Mouse (Mus musculus) left cerebral cortex, postnatal 36 days (tissue): ENCODE data around the gene Tap2. TPM values are rescaled to one million over a fixed set of nuclear protein-coding genes. Genes with fewer than 3 reads are reported as not detected.

Source experiments
- DNase-seq, 2 experiments: peaks; one replicate each; pipeline ENCODE4 v3.0.0; 2021 to 2022; ENCODE audit warnings: low spot score in 2 of 2, mixed read lengths in 1 of 2
- intact Hi-C: fragments of 180-260 bp; cut with DNase I; formaldehyde crosslinking; loops from one replicate; pipeline ENCODE4 v1.15.1; 2025
- total RNA-seq, 2 experiments: library from RNA; stranded (reverse); gene quantifications; 2 replicates each; pipeline ENCODE4 v1.2.3; 2021

Tap2 gene
- 1 to 10 TPM; 6.6 to 7.7 TPM for total RNA-seq

DNA sequence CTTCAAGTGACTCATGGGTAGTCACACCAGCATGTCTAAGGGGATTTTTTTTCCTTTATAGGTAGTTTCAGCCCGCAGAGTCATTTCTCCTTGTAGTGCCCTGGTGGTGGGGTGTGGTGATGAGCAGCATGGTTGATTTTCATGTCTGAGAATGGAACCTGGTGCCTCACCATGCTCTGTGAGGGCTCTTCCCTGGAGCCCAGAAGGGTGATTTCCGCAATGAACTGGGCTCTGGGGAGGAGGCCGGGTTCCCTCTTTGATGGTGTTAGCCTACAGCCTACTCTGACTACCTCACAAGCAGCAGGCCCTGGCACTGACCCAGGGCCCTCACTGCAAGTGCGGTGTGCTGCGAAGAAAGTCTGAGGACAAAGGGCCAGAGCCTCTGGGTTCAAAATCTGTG is at the start of gene Tap2:
Tap2 (plus strand) TSS at position 84 of the 400 bp plus-strand sequence.
- intact Hi-C loops, result no loop called here
- no peak for DNase-seq

DNA sequence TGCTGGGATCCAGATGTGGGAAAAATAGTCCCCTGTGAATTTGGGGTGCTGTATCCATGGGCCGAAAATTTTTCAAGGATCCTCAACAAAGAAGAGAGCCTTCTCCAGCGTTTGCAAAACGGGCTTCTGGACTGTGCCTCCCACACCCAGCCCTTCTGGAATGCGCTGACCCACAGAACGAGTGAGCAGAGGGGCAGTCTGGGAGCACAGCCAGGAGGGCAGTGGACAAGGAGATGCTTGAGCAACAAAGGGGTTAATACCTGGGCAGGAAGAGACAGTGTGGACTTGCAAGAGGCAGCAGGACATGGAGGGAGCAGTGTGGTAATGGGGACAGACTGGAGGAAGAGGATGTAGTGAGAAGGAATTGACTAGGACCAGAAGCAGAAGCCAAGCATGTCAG is 47.8 kb upstream of the Tap2 start:
- no peak for DNase-seq
- intact Hi-C loops, result no loop called here

- intact Hi-C loops, result no loop called here
- DNase-seq, result no peak
Observed at GRCm38 (mm10) chr17:34164202-34164895, 39.0 kb upstream of the Tap2 start.

DNA sequence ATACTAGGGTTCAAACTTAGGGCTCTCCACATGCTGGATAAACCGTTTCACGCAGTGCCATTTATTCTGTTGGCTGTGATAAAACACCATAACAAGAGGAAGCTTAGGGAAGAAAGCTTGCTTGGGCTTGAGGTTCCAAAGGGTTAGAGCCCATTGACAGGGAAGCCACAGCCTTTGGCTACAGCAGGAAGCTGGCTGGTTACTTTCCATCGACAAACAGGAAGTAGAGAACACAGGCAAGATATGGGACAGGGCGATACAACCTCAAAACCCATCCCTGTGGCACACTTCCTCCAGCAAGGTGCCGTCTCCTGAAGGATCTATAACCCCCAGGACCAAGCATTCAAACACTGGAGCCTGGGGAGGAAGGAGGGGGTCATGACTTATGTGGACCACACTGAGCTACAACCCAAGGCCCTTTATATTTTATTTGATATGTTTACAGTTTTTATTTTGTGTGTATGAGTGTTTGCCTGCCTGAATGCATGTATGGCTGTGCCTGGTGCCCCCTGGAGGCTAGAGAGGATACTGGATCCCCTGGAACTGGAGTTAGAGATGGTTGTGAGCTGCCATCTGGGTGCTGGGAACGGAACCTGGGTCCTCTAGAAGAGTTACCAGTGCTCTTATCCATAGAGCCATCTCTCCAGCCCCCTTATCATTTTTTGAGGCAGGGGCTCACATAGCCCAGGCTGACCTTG is 38.1 kb upstream of the Tap2 start:
- intact Hi-C loops, result loop anchor here (5.0 kb wide), 3 partner anchors 33 to 88 kb away; no protein-coding TSS in a partner anchor
- no peak for DNase-seq

- no peak for DNase-seq
- intact Hi-C loops, result loop anchor here (5.0 kb wide), 3 partner anchors 37 to 92 kb away; no protein-coding TSS in a partner anchor
Observed at GRCm38 (mm10) chr17:34169279-34169678, 34.0 kb upstream of the Tap2 start.

DNA sequence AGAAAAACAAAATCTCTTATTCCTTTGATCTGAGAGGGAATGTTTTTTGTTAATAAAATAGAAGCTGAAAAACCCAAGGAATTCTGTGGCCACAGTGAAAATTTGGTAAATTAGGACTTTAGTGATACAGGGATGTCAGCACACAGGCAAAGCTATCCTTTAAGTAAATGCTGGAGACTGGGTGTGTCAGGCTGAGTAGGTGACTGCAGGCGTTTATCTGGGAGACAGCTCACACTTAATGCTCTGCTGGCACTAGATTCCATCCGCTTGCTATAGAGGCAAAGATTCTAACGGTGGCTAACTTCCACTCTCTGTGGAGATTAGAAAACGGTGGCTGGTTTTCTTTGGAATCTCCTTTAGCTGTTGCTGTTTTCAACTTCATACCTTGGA is 32.8 kb upstream of the Tap2 start:
- intact Hi-C loops, result loop anchor here (1.0 to 2.0 kb wide), 3 partner anchors 34 to 240 kb away; no protein-coding TSS in a partner anchor
- DNase-seq, result no peak

DNA sequence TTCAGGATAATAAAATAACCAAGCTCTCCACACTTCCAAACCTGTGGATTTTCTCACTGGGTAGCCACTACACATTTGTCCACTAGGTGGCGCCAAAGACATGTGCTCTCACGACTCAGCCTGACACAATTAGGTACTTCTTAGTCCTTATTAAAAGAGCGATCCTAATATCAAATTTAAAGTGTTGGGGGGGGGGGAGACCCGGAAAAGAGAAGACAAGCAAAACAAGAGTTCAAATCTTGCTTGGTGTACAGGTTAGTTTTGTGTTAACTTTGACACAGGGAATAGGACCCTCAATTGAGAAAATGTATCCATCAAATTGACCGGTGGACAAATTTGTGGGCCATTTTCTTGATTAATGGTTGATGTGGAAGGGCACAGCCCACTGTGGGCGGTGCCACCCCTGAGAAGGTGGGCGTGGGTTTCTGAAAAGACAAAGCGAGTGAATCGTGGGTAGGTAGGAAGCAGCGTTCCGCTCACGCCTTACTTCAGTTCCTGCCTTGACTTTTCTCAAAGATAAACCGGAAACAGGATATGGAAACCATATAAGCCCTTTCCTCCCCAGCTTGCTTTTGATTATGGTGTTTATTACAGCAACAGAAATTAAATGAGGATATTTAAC is 32.3 kb upstream of the Tap2 start:
- intact Hi-C loops, result loop anchor here (1.0 to 2.0 kb wide), 3 partner anchors 34 to 240 kb away; no protein-coding TSS in a partner anchor

GRCm38 (mm10) chr17:34172528-34172927 is 30.8 kb upstream of the Tap2 start:
- DNase-seq, result no peak
- intact Hi-C loops, result no loop called here

More for the DNA sequence above, 32.3 kb upstream of the Tap2 start:
- peak; percentile 61 to 77 for DNase-seq

DNA sequence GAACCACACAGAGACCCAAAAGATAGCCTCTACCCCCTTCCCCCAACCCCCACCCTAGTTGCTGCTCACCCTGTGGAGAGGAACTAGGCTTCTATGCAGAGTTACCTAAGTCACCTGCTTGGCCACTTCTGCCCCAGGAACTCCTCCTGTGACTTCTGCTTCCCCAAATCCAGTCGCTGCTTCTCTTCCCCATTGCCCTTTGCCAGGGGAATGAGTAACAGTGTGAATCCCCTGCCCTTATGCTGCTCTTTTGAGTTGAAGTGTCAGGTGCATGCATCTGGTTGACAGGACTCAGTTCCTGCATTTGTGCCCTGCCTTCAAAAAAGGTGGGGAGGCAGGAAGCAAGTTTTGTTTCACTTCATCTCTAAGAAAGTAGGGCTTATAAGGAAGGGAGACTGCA is 29.3 kb upstream of the Tap2 start:
- intact Hi-C loops, result no loop called here
- no peak for DNase-seq

GRCm38 (mm10) chr17:34177179-34177578 is 26.1 kb upstream of the Tap2 start:
- DNase-seq, result no peak
- intact Hi-C loops, result no loop called here

DNA sequence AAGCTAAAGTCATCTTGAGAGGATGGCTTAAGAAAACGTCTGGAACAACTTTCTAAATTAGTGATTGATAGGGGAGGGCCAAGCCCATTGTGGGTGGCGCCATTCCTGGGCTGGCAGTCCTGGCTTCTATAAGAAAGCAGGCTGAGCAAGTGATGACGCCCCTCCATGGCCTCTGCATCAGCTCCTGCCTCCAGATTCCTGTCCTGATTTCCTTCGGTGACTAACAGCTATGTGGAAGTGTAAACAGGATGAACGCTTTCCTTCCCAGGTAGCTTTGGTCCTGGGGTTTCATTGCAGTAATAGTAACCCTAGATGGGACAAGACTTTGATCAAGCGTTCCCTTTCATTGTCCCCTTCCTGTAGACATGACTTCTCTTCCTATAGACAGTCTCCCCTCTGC is 24.3 kb upstream of the Tap2 start:
- DNase-seq, result no peak
- intact Hi-C loops, result no loop called here

GRCm38 (mm10) chr17:34179913-34180859 is 23.1 kb upstream of the Tap2 start:
- DNase-seq, result no peak
- intact Hi-C loops, result no loop called here

DNA sequence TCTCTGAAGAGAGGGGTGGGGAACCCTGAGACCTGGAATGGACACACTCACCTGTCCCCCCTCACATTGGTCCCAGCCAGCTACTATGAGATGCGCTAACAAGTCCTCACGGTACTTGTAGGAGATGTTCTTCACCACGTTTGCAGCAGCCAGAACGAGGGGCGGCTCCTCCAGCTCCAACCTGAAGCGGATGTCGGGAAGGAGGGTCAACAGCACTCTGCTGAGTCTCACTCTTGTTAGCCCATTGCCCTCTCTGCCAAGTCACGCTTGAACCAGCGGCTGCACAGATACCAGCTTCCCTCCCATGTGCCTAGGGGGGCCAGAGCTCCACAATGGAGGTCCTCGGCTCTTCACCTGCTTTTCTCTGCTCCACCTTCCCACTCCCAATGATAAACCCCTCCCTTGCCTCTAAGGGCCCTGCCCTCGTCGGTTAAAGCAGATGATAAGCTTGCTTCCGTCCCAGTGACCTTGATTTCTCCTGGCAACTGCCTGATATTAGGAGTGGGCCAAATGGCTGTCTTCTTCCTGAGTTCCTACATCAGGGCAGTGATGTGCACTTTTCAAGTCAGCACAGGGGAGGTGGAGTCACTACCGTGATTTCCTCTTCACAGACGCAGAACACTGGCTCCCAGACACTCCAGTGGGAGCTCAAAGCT is 19.6 kb upstream of the Tap2 start:
- intact Hi-C loops, result no loop called here
- no peak for DNase-seq

- no peak for DNase-seq
- intact Hi-C loops, result no loop called here
Observed at GRCm38 (mm10) chr17:34185526-34185925, 17.8 kb upstream of the Tap2 start.

- no peak for DNase-seq
- intact Hi-C loops, result no loop called here
Observed at GRCm38 (mm10) chr17:34186885-34187260, 16.5 kb upstream of the Tap2 start.

- DNase-seq, result peak; percentile 93
- intact Hi-C loops, result no loop called here
Observed at GRCm38 (mm10) chr17:34187261-34187916, 15.9 kb upstream of the Tap2 start, which contains the start of the genes Tap1 and Psmb9. Gene Tap1, plus strand, starts transcription at chr17:34187553. Gene Psmb9, minus strand, starts transcription at chr17:34187764.

DNA sequence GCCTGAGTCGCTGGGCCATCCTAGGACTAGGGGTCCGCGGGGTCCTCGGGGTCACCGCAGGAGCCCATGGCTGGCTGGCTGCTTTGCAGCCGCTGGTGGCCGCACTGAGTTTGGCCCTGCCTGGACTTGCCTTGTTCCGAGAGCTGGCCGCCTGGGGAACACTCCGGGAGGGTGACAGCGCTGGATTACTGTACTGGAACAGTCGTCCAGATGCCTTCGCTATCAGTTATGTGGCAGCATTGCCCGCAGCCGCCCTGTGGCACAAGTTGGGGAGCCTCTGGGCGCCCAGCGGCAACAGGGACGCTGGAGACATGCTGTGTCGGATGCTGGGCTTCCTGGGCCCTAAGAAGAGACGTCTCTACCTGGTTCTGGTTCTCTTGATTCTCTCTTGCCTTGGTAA is 15.3 kb upstream of the Tap2 start:
- intact Hi-C loops, result no loop called here
- DNase-seq, result no peak

DNA sequence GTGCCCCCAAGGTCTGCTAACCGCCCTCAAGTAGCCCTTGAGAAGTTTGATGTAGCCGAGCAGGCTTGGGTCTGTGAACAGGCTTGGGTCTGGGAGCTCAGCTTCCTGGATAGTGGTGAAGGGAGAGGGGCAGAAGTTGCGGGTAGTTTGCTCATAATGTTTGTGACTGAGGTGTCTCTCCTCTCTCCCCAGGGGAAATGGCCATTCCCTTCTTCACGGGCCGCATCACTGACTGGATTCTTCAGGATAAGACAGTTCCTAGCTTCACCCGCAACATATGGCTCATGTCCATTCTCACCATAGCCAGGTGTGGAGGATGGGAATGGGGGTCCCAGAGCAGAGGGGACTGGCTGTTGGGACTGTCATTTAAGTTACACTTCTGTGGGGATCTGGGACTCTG is 14.3 kb upstream of the Tap2 start:
- intact Hi-C loops, result no loop called here
- DNase-seq, result no peak
